Mouse (Mus musculus) stomach, embryonic 16.5 days (tissue): ENCODE data around the gene Ncmap. TPM values are rescaled to one million over a fixed set of nuclear protein-coding genes. Genes with fewer than 3 reads are reported as not detected.

Source experiments
- ATAC-seq: fragments of 200-750 bp; cut with Nextera tagmentation; 2 replicates; pipeline ENCODE4 v1.8.0; 2017; ENCODE audit warnings: moderate number of reproducible peaks, moderate TSS enrichment; ENCODE audit not compliant: insufficient read depth, low FRiP score
- H3K27ac ChIP-seq: fragments of 300-500 bp; sonication (generic); 2 replicates; pipeline ENCODE4 v1.5.1; 2014; ENCODE audit warnings: low read length
- H3K27me3 ChIP-seq: fragments of 300-500 bp; sonication (generic); 2 replicates; pipeline ENCODE4 v1.6.1; 2014; ENCODE audit warnings: low read length, control low read depth, mixed read lengths; ENCODE audit not compliant: control insufficient read depth, insufficient read depth
- H3K36me3 ChIP-seq: fragments of 300-500 bp; sonication (generic); 2 replicates; pipeline ENCODE4 v1.6.1; 2014; ENCODE audit warnings: low read length; ENCODE audit not compliant: control insufficient read depth, insufficient read depth
- H3K4me1 ChIP-seq: fragments of 300-500 bp; sonication (generic); 2 replicates; pipeline ENCODE4 v1.6.1; 2014; ENCODE audit warnings: low read length, control low read depth, mixed read lengths; ENCODE audit not compliant: control insufficient read depth, insufficient read depth
- H3K4me2 ChIP-seq: fragments of 300-500 bp; sonication (generic); 2 replicates; pipeline ENCODE4 v1.6.1; 2014; ENCODE audit warnings: low read depth, low read length, mixed read lengths
- H3K4me3 ChIP-seq: fragments of 300-500 bp; sonication (generic); replicated peaks from 2 replicates; pipeline ENCODE4 v1.5.1; 2014; ENCODE audit warnings: mild to moderate bottlenecking, low read length
- H3K9ac ChIP-seq: fragments of 300-500 bp; sonication (generic); 2 replicates; pipeline ENCODE4 v1.6.1; 2014; ENCODE audit warnings: low read length
- H3K9me3 ChIP-seq: fragments of 300-500 bp; sonication (generic); replicated peaks from 2 replicates; pipeline ENCODE4 v1.6.1; 2016; ENCODE audit warnings: low read length, control low read depth; ENCODE audit not compliant: control insufficient read depth
- WGBS: fragments of 180-500 bp; shearing (Covaris S2); extraction: QIAGEN DNeasy Blood & Tissue Kit; methylation state at CpG from one replicate; pipeline ENCODE4 v1.1.7; 2014; 5-methylcytosine and 5-hydroxymethylcytosine counted together
- polyA plus RNA-seq: library from polyadenylated mRNA; unstranded; fragments of >200 nt; fragmentation: Nextera tagmentation; extraction: Ambion mirVana; gene quantifications from 2 replicates; pipeline ENCODE4 v1.2.1, GENCODE M21; 2015

Gene Ncmap
- polyA plus RNA-seq, 1 experiment from 2014 or later, result 27.4 TPM

GRCm38 (mm10) chr4:135411633-135412032 lies 13.6 kb upstream of the Ncmap start:
- H3K9ac ChIP-seq, result no peak overlapping the region
- no peaks in the 10 kb centered on the region for H3K36me3 ChIP-seq
- H3K4me2 ChIP-seq, result no peak overlapping the region
- no peaks in the 10 kb centered on the region for H3K27me3 ChIP-seq
- no peak for ATAC-seq
- H3K9me3 ChIP-seq, result no peaks in the 10 kb centered on the region
- no peak overlapping the region for H3K27ac ChIP-seq
- WGBS, result 36% methylated on average over 4 of the region's 4 CpGs
- no peak overlapping the region for H3K4me3 ChIP-seq
- H3K4me1 ChIP-seq, result no peaks in the 10 kb centered on the region

- no peak overlapping the region for H3K4me3 ChIP-seq
- H3K27me3 ChIP-seq, result no peaks in the 10 kb centered on the region
- WGBS, result 35% methylated on average over 5 of the region's 5 CpGs
- H3K4me1 ChIP-seq, result 0 out of 2 replicates have a peak, but pooled peaks cover 2% of the 10 kb centered on the region
- H3K36me3 ChIP-seq, result no peaks in the 10 kb centered on the region
- H3K9me3 ChIP-seq, result no peaks in the 10 kb centered on the region
- no peak overlapping the region for H3K9ac ChIP-seq
- H3K27ac ChIP-seq, result peak overlapping the region; percentile 60; the same call in 1 of the 2 replicates
- H3K4me2 ChIP-seq, result no peak overlapping the region
- no peak for ATAC-seq
Observed at GRCm38 (mm10) chr4:135406180-135406579, 8.2 kb upstream of the Ncmap start.

- Histone ChIP-seq H3K9me3 (no peaks in the 10 kb centered on the region), H3K27ac (no peak overlapping the region), H3K4me1 (0 out of 2 replicates have a peak, but pooled peaks cover 2% of the 10 kb centered on the region), H3K4me3 (no peak overlapping the region), H3K27me3 (no peaks in the 10 kb centered on the region), H3K36me3 (no peaks in the 10 kb centered on the region), H3K4me2 (no peak overlapping the region), H3K9ac (no peak overlapping the region)
- 81% methylated on average over 2 of the region's 2 CpGs for WGBS
- 0 out of 2 replicates have a peak, but pooled peaks have one; percentile 53 for ATAC-seq
Observed at GRCm38 (mm10) chr4:135404916-135405315, 6.9 kb upstream of the Ncmap start.

- Histone ChIP-seq H3K9ac (no peak overlapping the region), H3K27me3 (no peaks in the 10 kb centered on the region), H3K36me3 (no peaks in the 10 kb centered on the region), H3K4me1 (0 out of 2 replicates have a peak, but pooled peaks cover 2% of the 10 kb centered on the region), H3K4me2 (no peak overlapping the region), H3K27ac (no peak overlapping the region), H3K4me3 (no peak overlapping the region), H3K9me3 (no peaks in the 10 kb centered on the region)
- 80% methylated on average over 10 of the region's 10 CpGs for whole genome bisulfite sequencing
- ATAC-seq, result no peak
Observed at GRCm38 (mm10) chr4:135404048-135404447, 6.0 kb upstream of the Ncmap start.

GRCm38 (mm10) chr4:135401881-135402280 lies 3.9 kb upstream of the Ncmap start:
- no peaks in the 10 kb centered on the region for H3K9me3 ChIP-seq
- ATAC-seq, result no peak
- peaks cover 5% of the 10 kb centered on the region; the same call in 1 of the 2 replicates for H3K4me1 ChIP-seq
- no peak overlapping the region for H3K9ac ChIP-seq
- no peak overlapping the region for H3K4me3 ChIP-seq
- H3K36me3 ChIP-seq, result no peaks in the 10 kb centered on the region
- H3K27ac ChIP-seq, result no peak overlapping the region
- WGBS, result 30% methylated on average over 7 of the region's 7 CpGs
- no peak overlapping the region for H3K4me2 ChIP-seq
- H3K27me3 ChIP-seq, result no peaks in the 10 kb centered on the region

GRCm38 (mm10) chr4:135397551-135397950 lies 476 bp downstream of the Ncmap start:
- peak overlapping the region; percentile 90 for H3K27ac ChIP-seq
- peaks cover 3% of the 10 kb centered on the region; the same call in 1 of the 2 replicates for H3K4me1 ChIP-seq
- no peaks in the 10 kb centered on the region for H3K9me3 ChIP-seq
- H3K4me3 ChIP-seq, result peak overlapping the region; percentile 49
- peak overlapping the region; percentile 70 for H3K9ac ChIP-seq
- 0 out of 2 replicates have a peak, but pooled peaks cover 4% of the 10 kb centered on the region for H3K27me3 ChIP-seq
- WGBS, result 4% methylated on average over 16 of the region's 16 CpGs
- ATAC-seq, result peak; percentile 79
- H3K36me3 ChIP-seq, result no peaks in the 10 kb centered on the region
- H3K4me2 ChIP-seq, result peak overlapping the region; percentile 74

- no peak overlapping the region for H3K27ac ChIP-seq
- H3K4me3 ChIP-seq, result no peak overlapping the region
- H3K4me2 ChIP-seq, result no peak overlapping the region
- H3K9me3 ChIP-seq, result no peaks in the 10 kb centered on the region
- 88% methylated on average over 5 of the region's 5 CpGs for WGBS
- H3K27me3 ChIP-seq, result 0 out of 2 replicates have a peak, but pooled peaks cover 4% of the 10 kb centered on the region
- no peak overlapping the region for H3K9ac ChIP-seq
- ATAC-seq, result no peak
- H3K36me3 ChIP-seq, result no peaks in the 10 kb centered on the region
- peaks cover 4% of the 10 kb centered on the region for H3K4me1 ChIP-seq
Observed at GRCm38 (mm10) chr4:135396303-135396702, 1.7 kb downstream of the Ncmap start.

- no peak; the same call in 1 of the 2 replicates for ATAC-seq
- WGBS, result 70% methylated on average over 4 of the region's 4 CpGs
- H3K27ac ChIP-seq, result no peak overlapping the region
- H3K4me2 ChIP-seq, result peak overlapping the region; percentile 21; the same call in 1 of the 2 replicates
- no peak overlapping the region for H3K4me3 ChIP-seq
- H3K27me3 ChIP-seq, result 0 out of 2 replicates have a peak, but pooled peaks cover 4% of the 10 kb centered on the region
- no peak overlapping the region for H3K9ac ChIP-seq
- H3K4me1 ChIP-seq, result peaks cover 9% of the 10 kb centered on the region
- no peaks in the 10 kb centered on the region for H3K9me3 ChIP-seq
- H3K36me3 ChIP-seq, result no peaks in the 10 kb centered on the region
Observed at GRCm38 (mm10) chr4:135395375-135395774, 2.7 kb downstream of the Ncmap start.

GRCm38 (mm10) chr4:135394666-135395065 lies 3.4 kb downstream of the Ncmap start:
- Histone ChIP-seq H3K4me3 (no peak overlapping the region), H3K4me1 (peaks cover 9% of the 10 kb centered on the region), H3K4me2 (no peak overlapping the region), H3K9me3 (no peaks in the 10 kb centered on the region), H3K36me3 (no peaks in the 10 kb centered on the region), H3K27me3 (0 out of 2 replicates have a peak, but pooled peaks cover 4% of the 10 kb centered on the region), H3K9ac (no peak overlapping the region), H3K27ac (no peak overlapping the region)
- WGBS, result 74% methylated on average over 7 of the region's 7 CpGs
- no peak for ATAC-seq
